Mouse (Mus musculus) fat pad, adult 2 months (tissue): ENCODE measurements around the gene Ercc6l.
"Not testable (repeated sequence)": the region's sequence is repeated elsewhere in the genome, so short reads cannot be mapped to it uniquely, and the experiment has no call there.

Experiments used
- DNase-seq: peaks from one replicate; pipeline ENCODE4 v3.0.0-alpha.2; 2011; ENCODE audit warnings: low read depth, low spot score; ENCODE audit errors: extremely low read depth

Ercc6l gene

DNA sequence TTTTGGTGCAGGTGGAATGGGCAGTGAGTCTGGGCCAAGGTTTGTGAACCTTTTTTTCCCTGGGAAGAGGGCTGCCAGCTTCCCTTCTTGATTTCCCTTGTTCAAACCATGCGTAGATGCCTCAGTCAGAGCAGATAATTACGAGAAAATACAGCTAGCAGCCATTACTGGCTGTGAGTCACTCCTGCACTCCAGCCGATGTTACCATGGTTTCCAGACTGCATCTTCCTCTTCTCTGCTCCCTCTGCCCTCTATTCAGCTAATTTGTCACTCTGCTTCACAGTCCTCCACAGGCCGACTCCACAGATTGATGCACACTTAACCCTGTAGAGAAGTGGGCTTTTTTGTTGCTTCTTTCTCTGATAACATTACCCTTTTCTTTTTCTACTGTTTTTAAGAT is 41.2 kb downstream of the Ercc6l start:
- no peak for DNase-seq

DNA sequence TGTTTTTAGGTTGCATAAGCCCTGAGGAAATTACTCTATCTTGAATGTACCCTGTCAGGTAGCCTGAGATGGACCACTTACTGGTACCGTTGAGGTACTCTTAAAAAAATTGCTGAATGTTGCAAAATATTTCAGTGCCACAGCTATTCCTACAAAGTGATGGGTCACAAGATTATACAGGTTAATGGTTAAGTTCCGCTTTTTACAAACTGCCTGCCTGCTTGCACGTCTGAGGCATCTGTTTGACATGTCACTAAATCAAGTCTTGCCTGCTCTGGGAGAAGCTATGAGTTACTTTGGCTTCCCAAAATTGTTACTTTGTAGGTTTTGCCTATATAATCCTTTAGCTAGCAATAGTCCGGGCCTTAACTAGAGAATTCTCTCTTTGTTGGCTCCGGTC is 47.5 kb downstream of the Ercc6l start:
- not testable (repeated sequence) for DNase-seq

DNA sequence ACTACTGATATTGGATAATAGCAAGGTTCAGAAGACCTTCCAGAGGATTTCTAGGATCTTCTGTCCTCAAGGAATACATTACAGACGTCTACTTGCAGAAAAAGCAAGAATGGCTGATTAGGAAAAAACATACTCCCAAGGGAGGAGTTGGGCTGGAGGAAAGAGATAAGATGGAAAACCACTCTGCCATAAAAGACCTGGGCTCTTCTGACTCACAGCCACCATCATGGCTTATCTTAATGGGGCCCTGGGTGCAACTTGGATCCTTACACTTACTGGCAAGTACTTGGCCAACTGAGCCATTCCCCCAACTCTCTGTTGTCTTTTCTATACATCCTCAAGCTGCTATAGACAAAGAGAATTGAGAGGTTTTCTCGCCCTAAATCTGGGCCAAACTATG is 53.1 kb downstream of the Ercc6l start:
- DNase-seq = not testable (repeated sequence)

DNA sequence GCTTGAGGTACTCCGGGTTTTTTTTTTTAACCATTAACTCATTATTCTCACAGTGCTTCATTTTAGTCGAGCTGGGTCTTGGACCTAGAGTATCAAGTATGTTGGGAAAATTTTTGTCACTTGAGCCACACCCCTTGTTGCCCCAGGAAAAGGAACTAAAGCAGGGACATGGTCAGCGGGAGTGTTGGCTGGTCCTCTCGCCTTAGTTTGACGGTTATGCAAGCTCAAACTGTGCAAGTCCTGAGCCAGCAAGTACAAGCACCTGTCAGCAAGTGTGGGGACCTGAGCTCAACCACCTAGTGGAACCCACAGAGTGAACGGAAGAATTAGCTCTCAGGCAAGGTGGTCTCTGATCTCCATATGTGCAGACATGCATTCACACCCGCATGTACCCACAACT is 55.0 kb downstream of the Ercc6l start:
- DNase-seq = no peak

DNA sequence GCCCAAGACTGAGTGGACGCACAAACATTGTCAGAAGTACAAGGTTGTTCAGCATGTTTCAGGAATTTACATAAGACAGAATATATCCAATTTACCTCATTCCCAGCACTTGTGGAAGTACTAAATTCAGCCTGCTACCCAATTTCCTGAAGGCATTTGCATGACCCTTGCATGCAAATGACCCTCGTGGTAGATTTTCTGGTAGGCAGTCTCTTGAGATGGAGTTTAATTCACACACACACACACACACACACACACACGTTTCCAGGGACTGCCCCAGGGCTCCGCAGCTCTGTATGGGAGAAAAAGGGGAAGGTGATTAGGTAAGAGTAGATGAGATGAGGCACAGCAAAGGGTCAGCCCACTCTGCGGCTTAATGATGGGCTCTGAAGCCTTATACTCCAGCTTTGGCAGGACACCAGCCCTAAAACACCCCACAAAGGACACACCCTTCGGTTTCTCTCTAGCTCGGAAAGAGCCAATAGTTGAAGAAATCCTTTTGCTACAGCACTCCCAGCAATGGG is 62.4 kb downstream of the Ercc6l start:
- DNase-seq = no peak
